Mouse (Mus musculus) adrenal gland, adult 8-10 months (tissue): Measurements from ENCODE around the gene Slc44a3. TPM values are rescaled to one million over a fixed set of nuclear protein-coding genes. Genes with fewer than 3 reads are reported as not detected.

Experiments used
- DNase-seq: peaks from one replicate; pipeline ENCODE4 v3.0.0; 2022
- total RNA-seq, 4 experiments: library from RNA; stranded (reverse); gene quantifications; 2 replicates each; pipeline ENCODE4 v1.2.4; 2022

Slc44a3 gene
- total RNA-seq, 4 experiments from 2014 or later: 23.9 to 28.2 (median 25.3) TPM

DNA sequence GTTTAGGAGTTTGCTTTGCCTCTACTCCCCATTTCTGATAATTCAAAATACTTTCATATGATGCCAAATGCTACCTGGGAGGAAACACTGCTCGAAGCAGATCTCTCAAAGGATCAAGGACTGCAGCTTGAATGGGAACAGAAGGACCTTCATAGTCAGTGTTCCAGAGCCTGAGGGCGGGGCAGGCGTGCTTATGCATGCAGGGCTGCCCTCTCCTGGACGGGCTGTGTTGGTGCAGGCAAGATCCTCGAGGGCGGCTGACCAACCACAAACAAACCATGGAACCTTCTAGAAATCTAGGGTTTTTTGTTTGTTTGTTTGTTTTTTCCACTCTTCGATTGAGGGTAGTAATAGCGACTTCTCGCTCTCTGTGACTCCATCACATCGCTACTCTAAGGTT is 32.0 kb downstream of the Slc44a3 start:
- peak; percentile 72 for DNase-seq

- DNase-seq: no peak
These were observed 38.2 kb downstream of the Slc44a3 start for GRCm38 (mm10) chr3:121493997-121494421.

- DNase-seq: no peak
These were observed 40.2 kb downstream of the Slc44a3 start for GRCm38 (mm10) chr3:121492026-121492425.

GRCm38 (mm10) chr3:121490941-121491340 is 41.3 kb downstream of the Slc44a3 start:
- DNase-seq: peak; percentile 64

DNA sequence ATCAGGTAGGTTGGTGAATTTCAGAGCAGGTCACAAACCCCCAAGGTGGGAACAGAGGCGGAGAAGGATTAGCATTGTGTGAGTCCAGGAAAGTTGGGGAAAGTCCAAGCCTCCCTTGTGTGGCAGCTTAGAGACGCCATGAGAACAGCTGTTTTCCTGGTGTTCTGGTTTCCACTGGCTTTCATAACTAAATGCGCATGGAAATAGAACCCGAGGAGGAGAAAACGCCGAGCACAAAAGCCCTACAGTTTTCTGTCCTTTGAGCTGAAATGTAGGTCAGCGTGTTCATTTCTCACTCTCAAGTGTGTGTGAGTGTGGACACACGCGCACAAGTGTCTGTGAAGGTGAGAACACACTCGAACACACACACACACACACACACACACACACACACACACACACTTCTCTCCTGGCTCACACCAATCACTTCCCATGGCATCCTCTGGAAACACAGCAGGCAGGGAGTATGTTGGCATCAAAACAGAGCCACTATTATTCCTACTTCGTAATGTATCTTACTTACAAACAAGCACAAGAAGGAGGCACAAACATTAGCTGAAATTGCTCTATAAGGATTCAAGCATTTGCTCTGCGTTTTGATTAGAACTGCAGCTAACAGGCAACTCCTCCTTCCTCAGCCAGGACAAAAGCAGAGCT is 42.6 kb downstream of the Slc44a3 start:
- DNase-seq: no peak

- DNase-seq: no peak
These were observed 47.0 kb downstream of the Slc44a3 start for GRCm38 (mm10) chr3:121485201-121485600.

DNA sequence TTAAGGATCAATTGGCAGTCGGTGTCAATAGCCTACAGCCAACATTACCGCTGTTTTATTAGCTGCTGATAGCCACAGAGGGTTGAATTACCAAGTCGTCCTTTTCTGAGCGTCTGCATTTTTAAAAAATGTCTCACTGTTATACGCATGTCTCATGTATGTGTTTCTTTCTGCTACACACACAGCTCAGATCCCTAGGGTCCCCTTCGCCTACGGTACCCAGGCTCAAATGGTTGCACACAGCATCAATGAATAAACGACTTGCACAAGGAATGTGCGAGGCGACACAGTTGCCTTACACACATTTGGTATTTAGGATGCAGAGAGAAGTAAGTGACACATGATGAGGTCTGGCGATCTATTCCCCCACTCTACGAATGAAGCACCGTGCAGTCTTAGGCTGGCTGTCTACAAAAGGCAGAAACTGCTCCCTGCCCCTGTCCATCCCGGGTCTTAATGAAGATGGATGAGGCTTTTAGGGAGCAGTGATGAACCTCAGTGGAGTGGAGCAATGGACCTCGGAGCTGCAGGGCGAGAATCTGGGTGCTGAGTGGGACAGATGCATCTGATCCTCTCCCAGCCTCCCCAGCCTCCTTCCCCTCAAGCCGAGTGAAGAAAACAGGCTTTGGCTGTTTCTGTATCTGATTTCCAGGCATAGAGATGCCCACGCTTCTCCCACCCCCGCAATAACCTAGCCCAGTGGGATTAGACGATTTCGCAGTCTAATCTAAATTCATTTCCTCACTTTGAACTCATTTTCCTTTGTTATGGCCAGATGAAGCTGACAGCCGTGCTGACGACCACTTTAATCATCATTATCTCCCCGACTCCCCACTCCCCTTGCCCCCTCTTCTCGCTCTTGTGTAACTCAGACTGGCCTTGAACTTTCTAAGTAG is 48.7 kb downstream of the Slc44a3 start:
- DNase-seq: no peak

DNA sequence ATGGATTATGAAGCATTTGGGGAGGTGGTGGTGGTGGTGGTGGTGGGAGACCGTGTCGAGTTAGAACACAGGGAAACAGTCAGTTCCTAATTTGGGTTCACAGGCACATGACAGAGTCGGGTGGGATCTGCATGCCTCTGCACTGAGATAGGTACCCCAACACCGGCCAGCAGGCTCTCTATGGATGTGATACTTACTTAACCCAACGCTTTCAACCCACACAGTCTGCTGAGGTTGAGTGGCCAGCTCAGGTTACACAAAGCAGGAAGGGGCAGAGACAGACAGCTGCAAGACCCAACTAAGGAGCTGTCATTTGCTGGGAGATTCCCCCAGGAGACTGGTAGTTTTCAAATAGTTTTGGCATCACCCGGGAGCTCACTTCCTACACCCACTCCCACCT is 50.6 kb downstream of the Slc44a3 start:
- no peak for DNase-seq

- no peak for DNase-seq
These were observed 51.2 kb downstream of the Slc44a3 start for GRCm38 (mm10) chr3:121480961-121481436.

GRCm38 (mm10) chr3:121480030-121480960 is 51.9 kb downstream of the Slc44a3 start:
- DNase-seq: no peak

DNA sequence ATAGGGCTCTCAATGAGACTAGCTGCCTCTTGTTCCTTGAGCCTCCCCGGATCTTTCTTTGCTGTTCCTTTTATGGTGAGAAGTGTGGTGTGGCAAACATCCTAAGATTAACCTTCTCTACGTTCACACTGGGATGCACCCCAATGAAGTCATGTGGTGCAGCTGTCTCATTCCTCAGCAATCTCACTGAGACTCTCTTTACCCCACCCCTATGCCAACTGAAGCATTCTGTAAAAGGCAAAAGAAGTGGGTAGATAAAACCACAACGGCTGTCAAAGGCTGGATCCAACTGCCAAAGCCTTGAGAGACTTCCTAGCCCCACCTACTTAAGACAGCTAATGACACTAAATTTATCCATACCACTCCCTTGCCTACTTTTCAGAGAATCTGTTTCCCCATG is 57.5 kb downstream of the Slc44a3 start:
- DNase-seq: no peak

DNA sequence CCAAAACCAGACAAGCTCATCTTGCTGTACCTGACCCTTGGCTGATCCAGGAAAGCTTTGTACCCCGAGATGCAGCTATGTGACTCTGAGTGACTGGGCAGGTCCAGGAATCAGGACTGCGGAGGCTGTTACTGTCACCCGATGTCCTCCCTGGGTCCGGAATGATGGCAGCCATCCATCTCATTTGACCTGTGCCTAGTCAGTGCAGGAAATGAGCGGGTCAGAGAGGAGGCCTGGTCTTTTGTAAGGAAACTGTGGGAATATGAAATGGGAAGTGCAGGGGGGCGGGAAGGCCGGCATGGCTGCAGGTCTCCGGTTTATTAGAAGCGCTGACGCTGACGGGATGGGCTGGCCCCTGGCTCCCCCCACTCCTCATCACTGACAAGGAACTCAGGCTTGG is 60.5 kb downstream of the Slc44a3 start:
- peak; percentile 27 for DNase-seq

- no peak for DNase-seq
These were observed 62.8 kb downstream of the Slc44a3 start for GRCm38 (mm10) chr3:121469185-121469975.

DNA sequence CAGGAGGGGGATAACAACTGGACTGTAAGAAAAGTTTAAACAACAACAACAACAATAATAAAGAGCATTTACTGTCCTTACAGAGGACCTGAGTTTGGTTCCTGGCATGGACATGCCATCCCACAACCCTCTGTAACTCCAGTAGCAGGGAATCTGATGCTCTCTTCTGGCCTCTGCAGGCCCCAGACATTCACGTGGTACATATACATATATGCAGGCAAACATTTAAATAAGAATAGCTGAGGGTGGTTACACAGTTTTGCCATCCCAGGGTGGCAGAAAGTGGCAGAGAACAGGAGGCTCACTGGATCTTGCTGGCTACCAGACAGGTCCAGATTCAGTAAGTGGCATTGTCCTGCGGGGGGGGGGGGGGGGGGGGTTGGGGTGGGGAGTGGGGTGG is 64.1 kb downstream of the Slc44a3 start:
- no peak for DNase-seq

DNA sequence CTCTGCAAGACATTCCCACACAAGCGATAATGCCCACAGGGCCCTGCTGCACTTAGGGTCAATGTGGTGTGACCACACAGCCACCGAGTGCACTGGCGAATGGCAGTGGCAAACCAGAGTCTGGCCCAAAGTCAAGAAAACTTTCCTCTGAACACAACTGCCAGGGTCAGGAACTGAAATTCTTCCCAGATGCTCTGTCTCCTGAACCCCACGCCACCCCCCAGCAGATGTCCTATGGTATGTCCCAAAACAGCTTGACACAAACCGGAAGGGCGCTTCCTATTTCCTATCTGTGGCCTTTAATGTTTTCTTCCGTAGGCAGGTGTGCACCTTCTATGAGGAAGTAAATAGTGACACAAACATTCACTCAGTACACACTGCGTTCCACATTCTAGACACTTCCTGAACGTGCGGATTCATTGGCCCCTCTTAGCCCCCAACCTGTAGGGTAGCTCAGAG is 65.1 kb downstream of the Slc44a3 start:
- no peak for DNase-seq

- DNase-seq: no peak
These were observed 66.4 kb downstream of the Slc44a3 start for GRCm38 (mm10) chr3:121465795-121466194.

GRCm38 (mm10) chr3:121464733-121465305 is 67.4 kb downstream of the Slc44a3 start:
- no peak for DNase-seq

DNA sequence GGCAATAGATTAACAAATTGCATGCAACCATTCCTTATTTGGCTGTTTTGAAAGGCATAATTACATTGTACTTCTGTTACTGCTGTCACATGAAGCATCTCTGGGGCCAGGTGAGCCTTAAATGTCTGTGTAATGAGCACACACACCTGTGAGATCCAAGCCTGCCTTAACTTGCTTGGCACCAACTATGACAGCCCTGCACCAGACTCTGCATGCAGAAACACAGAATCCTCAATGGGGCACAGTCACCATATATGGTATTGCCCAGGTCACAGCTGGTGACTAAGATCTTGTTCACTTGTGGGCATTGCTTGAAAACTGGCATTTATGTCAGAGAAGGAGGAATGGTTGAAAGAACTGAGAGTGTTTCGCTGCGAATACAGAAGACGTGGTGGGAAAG is 69.4 kb downstream of the Slc44a3 start:
- no peak for DNase-seq

- no peak for DNase-seq
These were observed 70.7 kb downstream of the Slc44a3 start for GRCm38 (mm10) chr3:121461477-121461876.

GRCm38 (mm10) chr3:121460473-121461193 is 71.6 kb downstream of the Slc44a3 start:
- no peak for DNase-seq
